Mouse (Mus musculus): ENCODE measurements at regions not wholly inside any gene's neighbourhood (a gene's known extent, or its start where the extent isn't known, plus 50 kb on each side); places are given as distances from the start of the nearest gene placed in this dataset.

- Histone ChIP-seq H3K4me2 (replicated peaks) (no peak overlapping the region), H3K27me3 (replicated peaks) (no peaks in the 10 kb centered on the region), H3K4me3 (no peak overlapping the region), H3K27ac (no peak overlapping the region), H3K9me3 (no peaks in the 10 kb centered on the region), H3K4me1 (no peaks in the 10 kb centered on the region), H3K9ac (no peak overlapping the region), H3K36me3 (no peaks in the 10 kb centered on the region)
- WGBS = 80% methylated on average over 9 of the region's 9 CpGs
- ATAC-seq (ENCODE audit: low FRiP score, low read depth) = no peak
These were observed 283.8 kb downstream of the Dhx15 start for GRCm38 (mm10) chr5:51906315-51907109.

- Histone ChIP-seq H3K9me3 (no peaks in the 10 kb centered on the region), H3K4me3 (no peak overlapping the region), H3K4me2 (replicated peaks) (no peak overlapping the region), H3K4me1 (no peaks in the 10 kb centered on the region), H3K27ac (no peak overlapping the region), H3K9ac (no peak overlapping the region), H3K27me3 (replicated peaks) (no peaks in the 10 kb centered on the region), H3K36me3 (no peaks in the 10 kb centered on the region)
- peak; percentile 41; the same call in 1 of the 2 replicates for ATAC-seq (ENCODE audit: low FRiP score, low read depth)
- WGBS = 70% methylated on average over 8 of the region's 8 CpGs
These were observed 296.2 kb downstream of the Dhx15 start for GRCm38 (mm10) chr5:51894159-51894558.

GRCm38 (mm10) chr5:51891341-51891740, 299.0 kb downstream of the Dhx15 start:
- Histone ChIP-seq H3K27ac (no peak overlapping the region), H3K4me3 (no peak overlapping the region), H3K4me2 (replicated peaks) (no peak overlapping the region), H3K27me3 (replicated peaks) (no peaks in the 10 kb centered on the region), H3K9ac (no peak overlapping the region), H3K9me3 (no peaks in the 10 kb centered on the region), H3K4me1 (no peaks in the 10 kb centered on the region), H3K36me3 (no peaks in the 10 kb centered on the region)
- no peak for ATAC-seq (ENCODE audit: low FRiP score, low read depth)
- 79% methylated on average over 4 of the region's 4 CpGs for WGBS

- Histone ChIP-seq H3K9ac (no peak overlapping the region), H3K4me2 (replicated peaks) (no peak overlapping the region), H3K4me3 (no peak overlapping the region), H3K4me1 (no peaks in the 10 kb centered on the region), H3K27ac (no peak overlapping the region), H3K36me3 (no peaks in the 10 kb centered on the region), H3K9me3 (no peaks in the 10 kb centered on the region), H3K27me3 (replicated peaks) (no peaks in the 10 kb centered on the region)
- 26% methylated on average over 7 of the region's 7 CpGs for WGBS
- peak; percentile 62; the same call in 1 of the 2 replicates for ATAC-seq (ENCODE audit: low FRiP score, low read depth)
These were observed 301.9 kb downstream of the Dhx15 start for GRCm38 (mm10) chr5:51888404-51888803.

- H3K36me3 ChIP-seq = no peaks in the 10 kb centered on the region
- no peaks in the 10 kb centered on the region for H3K4me1 ChIP-seq
- H3K9ac ChIP-seq = no peak overlapping the region
- no peaks in the 10 kb centered on the region for H3K27me3 ChIP-seq (replicated peaks)
- no peak overlapping the region for H3K4me2 ChIP-seq (replicated peaks)
- WGBS = 72% methylated on average over 4 of the region's 4 CpGs
- no peak overlapping the region for H3K4me3 ChIP-seq
- ATAC-seq (ENCODE audit: low FRiP score, low read depth) = no peak
- H3K27ac ChIP-seq = no peak overlapping the region
- no peaks in the 10 kb centered on the region for H3K9me3 ChIP-seq
These were observed 307.7 kb downstream of the Dhx15 start for GRCm38 (mm10) chr5:51882594-51882993.

- WGBS = 89% methylated on average over 3 of the region's 3 CpGs
- no peak overlapping the region for H3K4me3 ChIP-seq
- no peak overlapping the region for H3K27ac ChIP-seq
- H3K36me3 ChIP-seq = no peaks in the 10 kb centered on the region
- H3K9me3 ChIP-seq = no peaks in the 10 kb centered on the region
- no peaks in the 10 kb centered on the region for H3K4me1 ChIP-seq
- no peak for ATAC-seq (ENCODE audit: low FRiP score, low read depth)
- no peak overlapping the region for H3K4me2 ChIP-seq (replicated peaks)
- no peaks in the 10 kb centered on the region for H3K27me3 ChIP-seq (replicated peaks)
- no peak overlapping the region for H3K9ac ChIP-seq
These were observed 308.1 kb downstream of the Dhx15 start for GRCm38 (mm10) chr5:51882173-51882572.

- no peaks in the 10 kb centered on the region for H3K27me3 ChIP-seq (replicated peaks)
- H3K27ac ChIP-seq = no peak overlapping the region
- H3K4me1 ChIP-seq = 0 out of 2 replicates have a peak, but pooled peaks cover 6% of the 10 kb centered on the region
- H3K36me3 ChIP-seq = no peaks in the 10 kb centered on the region
- H3K9me3 ChIP-seq = no peaks in the 10 kb centered on the region
- 91% methylated on average over 2 of the region's 2 CpGs for WGBS
- ATAC-seq (ENCODE audit: low FRiP score, low read depth) = no peak
- no peak overlapping the region for H3K9ac ChIP-seq
- H3K4me2 ChIP-seq (replicated peaks) = no peak overlapping the region
- no peak overlapping the region for H3K4me3 ChIP-seq
These were observed 309.3 kb upstream of the Ppargc1a start for GRCm38 (mm10) chr5:51876846-51877245.

GRCm38 (mm10) chr5:51873571-51873970, 306.0 kb upstream of the Ppargc1a start:
- H3K4me2 ChIP-seq (replicated peaks) = no peak overlapping the region
- H3K27me3 ChIP-seq (replicated peaks) = no peaks in the 10 kb centered on the region
- 0 out of 2 replicates have a peak, but pooled peaks cover 6% of the 10 kb centered on the region for H3K4me1 ChIP-seq
- no peak for ATAC-seq (ENCODE audit: low FRiP score, low read depth)
- H3K9me3 ChIP-seq = no peaks in the 10 kb centered on the region
- WGBS = 73% methylated on average over 5 of the region's 5 CpGs
- H3K9ac ChIP-seq = no peak overlapping the region
- H3K4me3 ChIP-seq = no peak overlapping the region
- H3K36me3 ChIP-seq = no peaks in the 10 kb centered on the region
- H3K27ac ChIP-seq = no peak overlapping the region

GRCm38 (mm10) chr5:51871735-51872134, 304.2 kb upstream of the Ppargc1a start:
- H3K4me3 ChIP-seq = no peak overlapping the region
- 92% methylated on average over 12 of the region's 12 CpGs for WGBS
- no peak for ATAC-seq (ENCODE audit: low FRiP score, low read depth)

GRCm38 (mm10) chr5:51868223-51868713, 300.7 kb upstream of the Ppargc1a start:
- Histone ChIP-seq H3K27ac (no peak overlapping the region), H3K36me3 (no peaks in the 10 kb centered on the region), H3K4me3 (no peak overlapping the region), H3K4me2 (replicated peaks) (no peak overlapping the region), H3K9me3 (no peaks in the 10 kb centered on the region), H3K4me1 (0 out of 2 replicates have a peak, but pooled peaks cover 6% of the 10 kb centered on the region), H3K27me3 (replicated peaks) (no peaks in the 10 kb centered on the region), H3K9ac (no peak overlapping the region)
- 85% methylated on average over 18 of the region's 18 CpGs for WGBS
- no peak for ATAC-seq (ENCODE audit: low FRiP score, low read depth)

More at GRCm38 (mm10) chr5:51871735-51872134, 304.2 kb upstream of the Ppargc1a start:
- Histone ChIP-seq H3K9ac (no peak overlapping the region), H3K4me2 (replicated peaks) (no peak overlapping the region), H3K27me3 (replicated peaks) (no peaks in the 10 kb centered on the region), H3K9me3 (no peaks in the 10 kb centered on the region), H3K4me1 (0 out of 2 replicates have a peak, but pooled peaks cover 6% of the 10 kb centered on the region), H3K36me3 (no peaks in the 10 kb centered on the region), H3K27ac (no peak overlapping the region)

GRCm38 (mm10) chr5:51866002-51866401, 298.5 kb upstream of the Ppargc1a start:
- H3K9me3 ChIP-seq = no peaks in the 10 kb centered on the region
- no peak overlapping the region for H3K4me3 ChIP-seq
- no peaks in the 10 kb centered on the region for H3K36me3 ChIP-seq
- no peaks in the 10 kb centered on the region for H3K27me3 ChIP-seq (replicated peaks)
- no peaks in the 10 kb centered on the region for H3K4me1 ChIP-seq
- H3K27ac ChIP-seq = no peak overlapping the region
- H3K9ac ChIP-seq = no peak overlapping the region
- no peak overlapping the region for H3K4me2 ChIP-seq (replicated peaks)
- 92% methylated on average over 2 of the region's 2 CpGs for WGBS
- no peak for ATAC-seq (ENCODE audit: low FRiP score, low read depth)

GRCm38 (mm10) chr5:51860496-51860895, 293.0 kb upstream of the Ppargc1a start:
- Histone ChIP-seq H3K4me2 (replicated peaks) (no peak overlapping the region), H3K4me3 (no peak overlapping the region), H3K27me3 (replicated peaks) (no peaks in the 10 kb centered on the region), H3K9me3 (no peaks in the 10 kb centered on the region), H3K4me1 (no peaks in the 10 kb centered on the region), H3K9ac (no peak overlapping the region), H3K27ac (no peak overlapping the region), H3K36me3 (no peaks in the 10 kb centered on the region)
- ATAC-seq (ENCODE audit: low FRiP score, low read depth) = no peak
- 83% methylated on average over 5 of the region's 5 CpGs for WGBS

Data from neural tube, embryonic 12.5 days (tissue).